Mouse (Mus musculus) cerebellum, postnatal 25 days (tissue): Measurements from ENCODE around the gene Fam163a.
A peak's percentile ranks its signal among the peaks of the same experiment; 100 is the strongest.

Source experiments
- DNase-seq, 2 experiments: peaks; one replicate each; pipeline ENCODE4 v3.0.0; 2021; ENCODE audit warnings: mixed read lengths in 2 of 2

Gene Fam163a

DNA sequence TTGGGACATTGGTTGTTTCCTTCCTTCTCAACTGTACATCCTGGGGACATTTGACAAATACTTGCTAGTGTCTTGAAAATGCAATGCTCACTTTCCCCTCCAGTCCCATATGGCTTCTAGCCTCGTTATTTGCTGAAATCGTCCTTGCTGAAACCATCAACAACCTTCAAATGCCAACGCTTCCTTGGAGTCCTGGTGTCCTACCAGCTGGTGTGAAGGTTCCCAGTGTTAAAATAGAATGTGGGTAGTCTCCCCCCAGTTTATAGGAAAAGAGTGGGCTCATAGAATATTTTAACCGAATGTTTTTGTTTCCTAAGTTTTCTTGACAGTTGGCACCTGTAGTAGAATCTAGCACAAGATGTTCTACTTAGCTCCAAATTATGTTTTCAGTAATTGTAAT lies 7.2 kb downstream of the Fam163a start:
- DNase-seq, result no peak

DNA sequence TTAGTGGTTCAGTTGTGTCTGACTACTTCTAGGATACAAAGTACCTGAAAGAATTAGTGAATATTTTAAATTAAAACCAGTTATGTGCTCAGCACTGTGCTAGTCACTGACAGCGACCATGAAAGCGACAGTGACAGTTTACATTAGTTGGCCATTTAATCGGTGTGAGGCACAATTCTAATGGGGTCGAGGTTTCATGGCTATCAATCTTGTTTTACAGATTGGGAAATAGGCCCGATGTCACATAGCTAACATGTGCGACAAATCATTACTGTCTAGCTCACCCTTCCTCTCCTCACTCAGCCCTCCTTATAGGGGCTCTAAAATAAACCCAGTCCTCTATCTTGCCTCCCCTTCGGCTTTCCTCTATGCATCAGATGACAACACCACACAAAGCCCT lies 11.5 kb downstream of the Fam163a start:
- no peak for DNase-seq

DNA sequence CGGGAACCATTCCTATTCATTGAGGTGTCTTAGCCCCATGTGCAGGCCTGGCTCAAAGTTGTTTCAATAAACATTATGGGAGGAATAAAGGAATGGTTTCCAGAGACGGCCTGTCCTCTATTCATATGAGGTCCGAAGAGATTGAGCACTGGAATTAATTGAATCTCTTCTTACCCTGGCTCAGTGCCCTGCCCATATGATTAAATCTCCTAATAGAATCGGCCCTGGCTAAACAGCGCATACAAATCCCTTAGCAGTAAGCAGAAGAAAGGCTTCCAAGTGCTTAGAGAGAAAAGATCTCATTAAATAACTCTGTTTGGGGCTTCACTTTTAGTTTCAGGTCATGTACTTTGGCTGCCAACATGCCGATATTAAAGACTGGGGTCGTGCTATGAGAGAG lies 12.0 kb downstream of the Fam163a start:
- no peak for DNase-seq

DNA sequence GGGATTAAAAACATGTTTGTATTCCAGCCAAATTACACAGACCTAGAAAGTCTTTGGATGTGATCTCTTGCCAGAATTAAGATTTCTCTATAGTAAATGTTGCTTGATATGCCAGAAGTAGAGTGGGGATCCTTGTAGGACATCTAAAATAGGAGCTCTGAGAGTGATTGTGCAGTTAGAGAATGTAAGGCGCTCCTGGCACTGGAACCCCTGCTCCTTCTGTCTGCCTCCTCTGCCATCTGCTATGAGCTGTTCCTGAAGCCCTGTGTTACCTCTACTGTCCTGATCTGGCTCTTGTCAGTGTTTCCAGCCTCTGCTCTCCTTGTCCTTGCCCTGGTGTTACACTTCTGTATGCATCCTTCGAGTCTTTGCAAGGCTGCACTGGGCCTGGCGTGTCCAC lies 18.2 kb downstream of the Fam163a start:
- DNase-seq, result no peak

DNA sequence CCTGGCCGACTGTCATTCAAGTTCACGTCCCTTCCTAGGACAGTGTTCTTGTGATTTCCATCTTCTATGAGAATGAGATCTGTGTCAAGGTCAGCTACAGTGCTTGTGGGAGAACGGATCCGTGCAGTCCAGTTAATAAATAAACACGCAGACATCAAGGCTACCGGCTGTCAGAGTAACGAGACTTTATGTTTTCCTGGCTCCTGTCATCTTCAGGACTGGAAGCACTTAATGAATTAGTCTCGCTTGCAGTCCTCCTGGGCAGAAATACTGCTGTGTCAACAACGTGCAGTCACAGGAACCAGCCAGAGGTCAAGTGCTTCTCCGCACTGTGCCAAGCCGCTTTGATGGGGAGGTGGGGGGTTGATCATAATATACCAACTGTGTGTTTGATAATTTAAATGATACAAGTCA lies 20.7 kb downstream of the Fam163a start:
- no peak for DNase-seq

DNA sequence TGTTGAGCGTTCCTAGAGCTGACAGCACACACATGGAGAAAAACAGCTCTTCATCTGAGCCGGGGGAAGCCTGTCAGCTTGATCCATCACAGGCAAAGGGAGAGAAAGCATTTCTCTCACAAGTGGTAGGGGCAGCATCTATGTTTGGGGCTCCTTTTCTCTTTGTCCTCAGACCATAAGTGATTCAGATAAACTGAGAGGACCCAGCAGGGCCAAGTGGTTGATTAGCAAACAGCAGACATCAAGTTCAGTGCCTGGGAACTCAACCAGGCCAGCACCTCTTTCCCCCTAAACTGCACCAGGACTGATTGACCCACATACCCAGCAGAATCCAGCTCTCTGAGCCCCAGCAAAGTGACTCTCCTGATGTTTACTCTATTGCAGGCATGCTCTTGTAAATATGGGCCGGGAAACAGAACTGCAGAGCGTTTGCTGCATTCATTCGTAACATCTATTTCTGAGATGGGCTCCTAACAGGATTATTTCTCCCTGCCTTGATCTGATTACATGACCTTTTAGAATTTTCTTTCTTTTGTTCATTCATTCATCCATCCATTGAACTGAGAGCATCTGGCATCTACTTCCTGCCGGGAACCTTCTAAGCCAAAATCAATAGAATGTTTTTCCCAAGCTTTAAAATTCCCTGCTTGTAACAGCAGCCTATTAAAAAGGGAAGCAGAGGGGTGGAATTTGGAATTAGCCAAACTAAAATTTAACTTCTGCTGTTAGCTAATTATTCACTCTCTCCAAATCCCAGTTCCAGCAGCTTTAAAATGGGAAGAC lies 21.5 kb downstream of the Fam163a start:
- no peak for DNase-seq

DNA sequence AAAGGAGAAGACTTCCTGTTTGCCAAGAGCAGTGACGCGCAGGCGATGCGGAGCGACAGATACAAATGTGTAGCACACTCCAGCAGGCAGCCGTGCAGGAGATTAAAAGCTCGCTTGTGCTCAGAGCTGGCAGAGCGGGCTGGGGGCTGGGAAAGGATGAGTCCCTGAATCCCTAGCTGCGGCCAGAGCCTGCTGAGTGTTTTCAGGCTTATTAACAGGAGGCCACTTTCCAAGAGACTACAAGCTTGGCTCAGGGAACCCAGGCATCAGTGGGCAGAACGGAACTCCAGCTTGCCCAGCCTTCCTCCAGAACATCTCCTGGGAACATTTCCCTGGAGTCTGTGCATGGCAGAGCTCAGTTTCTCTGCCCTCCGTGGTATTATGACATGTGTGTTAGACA lies 25.0 kb downstream of the Fam163a start:
- peak; percentile 22 to 51 for DNase-seq

DNA sequence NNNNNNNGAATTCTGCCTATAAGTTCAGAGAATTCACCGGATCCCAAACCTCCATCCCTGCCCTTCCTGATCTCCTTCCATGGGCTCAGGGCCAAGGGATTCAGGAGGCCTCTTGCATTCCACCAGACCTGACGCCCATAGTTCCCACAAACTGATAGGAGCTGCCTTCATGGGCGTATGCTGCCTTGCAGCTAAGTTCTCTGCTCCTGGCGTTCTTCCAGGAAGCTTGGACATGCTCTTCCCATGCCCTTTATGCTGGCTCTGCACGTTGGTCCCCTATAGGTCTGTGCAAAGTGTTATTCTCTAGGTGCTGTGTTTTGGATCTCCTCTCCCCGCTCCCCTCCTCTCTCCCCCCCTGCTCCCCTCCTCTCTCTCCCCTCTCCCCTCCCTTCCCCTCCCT lies 36.1 kb downstream of the Fam163a start:
- DNase-seq, result peak in 1 of 2 experiments; percentile 12

DNA sequence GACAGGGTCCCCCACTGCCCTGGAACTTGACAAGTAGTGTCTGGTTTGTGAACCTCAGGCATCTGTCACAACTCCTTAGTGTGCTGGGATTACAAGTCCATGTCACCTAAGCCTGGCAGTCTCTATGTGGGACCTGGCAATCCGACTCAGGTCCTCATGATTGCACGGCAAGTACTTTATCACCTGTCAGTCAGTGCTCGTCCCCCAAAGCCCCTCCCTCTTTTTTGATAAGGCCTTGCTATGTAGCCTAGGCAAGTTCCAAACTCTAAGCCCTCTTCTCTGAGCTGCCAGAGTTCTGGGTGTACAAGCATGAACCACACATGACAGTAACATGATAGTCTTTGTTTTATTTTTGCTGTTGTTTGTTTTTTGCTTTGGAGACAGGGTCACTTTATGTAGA lies 88.1 kb downstream of the Fam163a start:
- no peak for DNase-seq

DNA sequence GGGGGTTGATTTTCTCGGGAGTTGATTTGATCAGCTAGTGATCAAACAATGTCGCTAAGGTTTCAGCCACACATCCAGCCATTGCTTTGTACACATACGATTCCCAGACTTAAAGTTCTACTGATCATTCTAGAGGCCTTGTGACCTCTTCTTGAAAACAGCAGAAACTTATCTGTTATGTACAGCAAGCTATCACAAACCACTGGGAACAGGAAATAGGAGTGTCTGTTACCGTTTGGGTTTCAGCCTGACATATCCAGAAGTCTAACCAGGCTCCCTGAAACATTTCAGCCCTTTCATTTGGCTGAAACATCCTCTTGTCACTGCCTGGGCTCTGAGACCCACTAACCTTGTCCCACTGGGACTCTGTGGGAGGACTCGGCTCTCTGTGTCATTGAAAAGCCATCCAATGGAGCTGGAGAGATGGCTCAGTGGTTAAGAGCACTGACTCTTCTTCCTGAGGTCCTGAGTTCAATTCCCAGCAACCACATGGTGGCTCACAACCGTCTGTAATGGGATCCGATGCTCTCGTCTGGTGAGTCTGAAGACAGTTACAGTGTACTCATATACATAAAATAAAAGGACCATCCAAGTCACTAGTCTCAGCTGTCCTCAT lies 90.8 kb downstream of the Fam163a start:
- no peak for DNase-seq

DNA sequence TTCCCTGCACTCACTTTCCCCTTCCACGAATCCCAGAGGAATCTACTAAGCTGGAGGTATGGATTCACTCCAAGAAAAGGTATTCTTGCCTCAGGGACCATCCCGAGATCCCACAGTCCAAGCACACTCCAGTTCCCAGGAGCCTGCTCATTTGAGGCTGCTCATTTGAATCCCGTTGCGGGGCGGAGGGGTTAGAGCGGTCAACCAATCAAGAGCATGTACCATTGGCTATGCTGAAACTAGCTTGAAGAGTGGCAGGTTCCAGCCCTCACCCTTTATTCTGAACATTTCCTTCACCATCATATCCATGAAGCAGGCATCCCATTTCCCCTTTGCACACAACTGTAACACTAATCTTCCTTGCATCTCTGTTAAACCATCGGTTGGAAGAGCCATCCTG lies 92.7 kb downstream of the Fam163a start:
- no peak for DNase-seq

DNA sequence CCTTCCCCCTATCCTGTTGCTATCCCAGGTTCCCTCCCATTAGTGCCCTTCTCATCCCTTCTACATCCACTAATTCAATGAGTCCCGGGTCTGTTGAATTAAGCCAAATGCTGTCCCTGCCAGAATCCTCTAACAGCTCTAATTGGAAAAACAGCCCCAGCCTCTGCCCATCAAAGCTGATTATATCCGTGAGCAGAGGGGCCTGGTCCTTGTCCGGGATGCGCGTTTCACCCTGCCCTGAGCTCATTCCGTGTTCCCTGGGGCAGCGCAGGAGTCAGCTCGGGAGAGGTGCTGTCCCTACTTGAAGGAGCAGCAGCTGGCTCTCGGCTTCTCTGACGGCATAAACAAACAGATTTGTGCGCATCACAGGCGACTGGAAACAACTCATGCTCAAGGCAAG lies 93.1 kb downstream of the Fam163a start:
- no peak for DNase-seq

DNA sequence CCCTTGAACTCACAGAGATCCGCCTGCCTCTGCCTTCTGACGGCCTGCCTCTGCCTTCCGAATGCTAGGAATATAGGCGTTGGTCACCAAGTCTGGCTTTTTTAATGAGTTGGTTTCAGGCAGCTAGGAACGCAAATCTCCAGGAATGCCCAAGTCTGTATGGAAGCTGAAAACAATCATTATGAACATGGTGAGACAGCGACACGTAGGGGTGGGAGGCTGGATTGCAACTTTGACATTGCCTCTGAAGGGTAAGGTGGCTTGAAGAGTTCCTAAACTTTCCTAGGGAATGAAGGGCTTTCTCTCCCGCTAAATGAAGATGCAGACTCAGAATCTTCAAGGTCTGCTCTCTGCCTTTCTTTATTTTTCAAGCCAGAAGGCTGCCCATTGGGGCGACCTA lies 93.7 kb downstream of the Fam163a start:
- DNase-seq, result no peak

DNA sequence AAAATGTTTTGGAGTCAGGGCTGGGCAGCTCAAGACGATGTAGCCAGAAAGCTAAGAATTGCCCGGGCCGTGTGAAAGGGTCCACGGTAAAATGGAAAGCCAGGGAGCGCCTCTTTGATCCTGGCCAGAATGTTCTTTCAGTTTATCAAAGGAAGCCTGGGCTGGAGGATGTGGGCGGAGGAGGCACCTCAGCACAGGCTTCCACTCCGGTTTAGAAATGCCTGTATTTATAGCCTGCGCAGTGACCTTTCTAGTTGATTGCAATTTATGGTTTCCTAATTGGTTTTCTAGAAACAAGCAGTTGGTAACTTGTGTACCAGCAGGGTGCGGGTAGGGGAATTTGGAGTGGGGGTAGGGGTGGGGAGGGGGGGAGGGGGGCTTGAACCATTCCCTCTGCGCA lies 96.4 kb downstream of the Fam163a start:
- no peak for DNase-seq

DNA sequence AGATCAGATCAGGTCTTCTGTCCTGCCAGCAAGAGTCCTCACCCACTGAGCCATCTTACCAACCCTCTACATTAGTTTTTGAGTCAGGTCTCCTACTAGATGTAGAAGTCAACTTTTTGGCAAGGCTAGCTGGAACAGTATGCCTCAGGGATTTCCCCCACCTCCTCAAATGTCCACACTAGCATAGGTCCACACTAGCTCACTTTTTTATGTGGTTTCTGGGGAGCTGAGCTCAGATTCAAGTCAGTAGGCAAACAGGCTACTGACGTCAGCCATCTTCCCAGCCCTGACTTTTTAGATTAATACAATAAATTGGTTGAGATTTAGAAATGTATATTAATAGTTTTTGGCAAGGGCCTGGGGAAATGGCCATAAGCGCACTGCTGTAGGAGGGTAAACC lies 97.4 kb downstream of the Fam163a start:
- no peak for DNase-seq

DNA sequence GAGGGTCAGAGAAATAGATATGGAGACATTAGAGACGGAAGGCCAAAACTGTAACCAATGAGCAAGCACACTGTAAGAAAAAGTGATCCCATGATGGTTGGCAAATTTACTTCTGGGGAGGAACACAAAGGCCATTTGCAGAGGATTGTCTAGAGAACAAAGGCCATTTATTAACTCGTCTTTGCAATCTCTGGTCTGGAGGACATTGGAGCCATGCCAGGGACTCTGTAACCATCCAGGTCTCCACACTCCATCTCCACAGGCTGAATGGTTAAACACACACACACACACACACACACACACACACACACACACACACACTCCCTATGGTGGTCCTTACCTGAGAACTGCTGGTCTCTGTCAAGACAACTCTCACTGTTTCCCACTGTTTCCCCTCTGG lies 99.4 kb downstream of the Fam163a start:
- no peak for DNase-seq

DNA sequence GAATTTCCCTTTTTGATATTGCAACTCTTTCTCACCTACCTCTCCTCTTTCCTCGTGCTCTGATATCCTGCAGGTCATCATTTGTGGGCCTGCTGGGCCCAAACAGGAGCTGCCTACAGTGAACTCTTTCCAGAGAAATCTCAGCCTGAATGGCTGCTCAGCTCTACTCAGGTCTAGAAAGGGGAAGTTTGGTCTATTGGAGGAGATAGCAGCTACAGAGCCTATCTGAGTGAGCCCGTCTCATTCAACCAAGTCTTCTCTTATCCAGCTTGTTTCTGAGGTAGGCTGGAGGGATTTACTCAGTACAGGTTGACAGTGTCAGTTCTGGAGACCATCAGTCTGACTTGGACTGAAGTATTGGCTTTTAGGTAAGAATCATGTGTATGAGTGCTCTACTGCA lies 101.1 kb downstream of the Fam163a start:
- DNase-seq, result no peak

DNA sequence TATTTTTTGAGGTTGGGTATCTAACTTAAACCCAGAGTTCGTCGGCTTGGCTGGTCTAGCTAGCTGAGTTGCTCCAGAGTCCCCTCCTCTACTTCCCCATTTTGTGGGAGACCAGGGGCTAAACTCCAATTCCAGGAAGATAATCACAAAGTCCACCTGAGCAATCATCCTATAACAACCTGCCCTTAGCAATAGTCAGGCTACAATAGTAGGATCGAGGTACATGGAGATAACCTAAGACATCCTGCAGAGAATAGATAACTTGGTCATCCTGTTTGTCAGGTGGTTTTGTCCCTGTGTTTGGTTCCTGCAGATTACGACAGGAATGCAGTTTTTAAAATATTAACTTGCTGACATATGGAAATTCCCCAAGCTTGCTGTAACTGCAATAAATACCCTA lies 113.0 kb downstream of the Fam163a start:
- no peak for DNase-seq

DNA sequence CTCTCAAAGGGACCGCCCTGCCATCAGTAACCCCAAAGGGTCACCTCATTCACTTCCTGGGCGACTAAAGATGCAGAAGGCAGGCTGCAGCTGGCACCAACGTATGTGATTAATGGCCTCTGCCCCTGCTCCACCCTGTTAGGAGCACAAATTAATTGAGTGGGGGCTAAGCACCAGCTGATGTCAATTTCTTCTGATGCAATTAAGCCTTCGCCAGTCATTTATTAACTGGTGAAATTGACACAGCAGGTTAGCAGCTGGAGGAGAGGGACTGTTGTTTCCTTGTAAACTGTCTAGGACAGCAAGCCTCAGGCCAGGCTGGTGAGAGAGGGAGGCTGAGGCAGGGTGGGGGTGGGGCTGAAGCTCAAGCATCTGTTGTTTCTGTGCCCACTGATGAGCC lies 114.8 kb downstream of the Fam163a start:
- DNase-seq, result no peak

DNA sequence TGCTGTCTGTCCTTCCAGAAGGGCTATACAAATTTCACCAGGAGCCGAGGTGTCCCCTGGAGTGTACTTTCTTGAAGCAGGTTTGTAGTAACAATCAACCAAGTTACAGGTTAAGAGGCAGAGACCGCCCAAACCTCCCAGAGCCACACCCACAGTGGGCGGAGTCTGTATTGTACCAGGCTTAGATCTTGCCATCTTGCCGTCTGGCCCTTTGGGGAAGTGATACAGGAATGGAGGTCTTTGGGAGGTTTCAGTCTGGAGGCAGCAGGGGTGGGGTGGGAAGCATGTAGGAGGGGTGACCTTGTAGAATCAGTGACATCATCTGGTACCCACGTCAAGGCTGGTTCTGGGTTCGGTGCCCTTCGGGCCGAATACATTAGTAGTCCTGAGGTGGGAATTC lies 115.3 kb downstream of the Fam163a start:
- DNase-seq, result no peak

DNA sequence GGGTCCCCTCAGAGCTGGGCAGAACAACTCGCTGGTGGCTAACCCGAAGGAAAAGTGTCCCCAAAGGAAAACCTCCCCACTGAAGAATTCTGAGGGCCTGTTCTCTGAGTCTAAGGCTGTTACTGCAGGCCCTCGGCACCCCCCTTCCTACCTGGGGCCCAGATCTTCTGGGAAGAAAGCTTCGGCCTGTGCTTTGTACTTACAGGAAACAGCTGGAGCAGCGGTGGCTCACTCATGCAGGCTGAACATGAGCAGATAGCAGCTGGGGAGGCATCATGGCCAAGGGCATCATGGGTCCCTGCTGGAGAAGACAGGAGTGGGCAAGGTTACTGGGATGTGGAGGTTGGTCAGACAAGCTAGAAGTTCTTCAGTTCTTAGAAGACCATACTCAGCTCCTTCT lies 117.2 kb downstream of the Fam163a start:
- DNase-seq, result no peak

DNA sequence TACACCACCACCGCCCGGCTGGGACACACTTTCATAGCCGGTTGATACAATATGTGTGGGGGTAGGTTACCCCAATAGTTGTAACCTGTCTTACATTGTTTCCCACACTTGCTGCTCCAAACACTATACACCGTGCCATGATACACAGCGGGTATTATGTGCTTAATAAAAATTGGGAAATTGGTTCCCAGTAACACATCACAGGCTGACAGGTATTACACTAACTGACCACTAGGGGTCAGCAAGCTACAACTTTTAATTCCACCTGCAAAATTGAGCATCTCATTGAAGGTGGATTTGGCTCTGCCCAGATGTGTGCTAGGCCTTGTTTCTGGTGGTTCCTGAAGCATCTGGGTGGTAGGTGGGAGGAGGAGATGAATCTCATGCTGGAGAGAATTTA lies 119.1 kb downstream of the Fam163a start:
- peak; percentile 13 to 22 for DNase-seq

DNA sequence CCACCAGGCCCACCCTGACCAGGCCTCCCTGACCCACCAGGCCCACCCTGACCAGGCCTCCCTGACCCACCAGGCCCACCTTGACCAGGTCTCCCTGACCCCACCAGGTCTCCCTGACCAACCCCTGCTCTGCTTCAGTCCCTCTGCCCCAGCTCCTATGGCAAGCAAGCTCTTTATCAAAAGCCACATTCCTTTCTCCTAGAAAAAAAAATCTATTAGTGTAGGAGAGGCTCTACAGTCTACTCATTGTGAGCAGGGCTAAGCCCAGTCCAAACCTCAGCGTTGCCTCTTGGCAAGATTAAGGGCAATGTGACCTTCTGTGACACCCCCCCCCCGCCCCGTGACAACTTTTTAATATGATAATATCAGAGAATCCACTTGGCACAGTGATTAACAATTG lies 120.2 kb downstream of the Fam163a start:
- DNase-seq, result no peak

DNA sequence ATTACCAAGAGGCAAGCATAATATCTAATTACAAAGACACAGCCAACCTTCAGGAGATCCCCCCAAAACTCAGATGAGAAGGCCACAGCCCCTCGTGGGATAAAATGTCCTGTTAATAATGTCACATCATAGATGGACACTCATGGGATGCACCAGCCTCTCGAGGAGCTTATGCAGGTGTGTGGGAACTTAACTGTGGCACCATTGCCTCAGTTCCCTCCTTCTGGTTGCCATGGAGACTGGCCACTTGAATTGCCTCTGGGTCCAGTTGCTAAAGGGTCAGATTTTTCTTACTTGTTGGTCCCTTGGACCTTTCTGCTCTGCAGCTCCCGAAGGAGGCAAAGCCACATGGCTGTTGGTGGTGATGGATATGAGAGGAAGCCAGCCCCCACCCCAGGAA lies 127.2 kb downstream of the Fam163a start:
- DNase-seq, result no peak

DNA sequence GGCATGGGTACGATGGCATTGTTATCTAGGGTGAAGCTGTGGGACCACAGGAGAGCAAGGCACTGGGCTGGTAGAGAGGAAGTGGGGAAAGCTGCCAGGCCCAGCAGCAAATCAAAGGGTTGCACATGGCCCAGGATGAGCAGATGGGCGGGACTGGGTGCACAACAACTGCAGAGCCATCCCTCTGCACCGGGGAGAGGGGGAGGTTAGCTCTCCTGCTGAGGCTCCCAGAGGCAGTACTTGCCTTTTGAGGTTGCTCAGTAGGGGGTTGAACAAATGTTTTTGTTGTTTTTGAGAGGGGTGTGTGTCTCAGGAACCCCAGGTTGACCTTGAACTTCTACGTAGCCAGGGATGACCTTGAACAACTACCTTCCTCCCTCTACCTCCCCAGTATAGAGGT lies 128.4 kb downstream of the Fam163a start:
- no peak for DNase-seq
